Mouse (Mus musculus): ENCODE data around the gene Krtdap. TPM values are rescaled to one million over a fixed set of nuclear protein-coding genes. Genes with fewer than 3 reads are reported as not detected.

Gene Krtdap
- polyA plus RNA-seq, 1 experiment from 2014 or later, result not detected

- DNase-seq (ENCODE audit: low spot score, missing footprints), result no peak
- H3K4me2 ChIP-seq, result no peak overlapping the region
- no peaks in the 10 kb centered on the region for H3K27me3 ChIP-seq (ENCODE audit: control insufficient read depth, insufficient read depth, low read length)
- no peaks in the 10 kb centered on the region for H3K9me3 ChIP-seq (ENCODE audit: control insufficient read depth, low read length)
- WGBS, result 79% methylated on average over 4 of the region's 4 CpGs
- no peak for ATAC-seq (ENCODE audit: low FRiP score)
- H3K9ac ChIP-seq (ENCODE audit: low read length), result no peak overlapping the region
- H3K27ac ChIP-seq (ENCODE audit: low read depth, low read length), result no peak overlapping the region
- H3K4me3 ChIP-seq (ENCODE audit: low read depth, low read length), result no peak overlapping the region
- H3K4me1 ChIP-seq (ENCODE audit: control insufficient read depth, insufficient read depth, low read length), result no peaks in the 10 kb centered on the region
- no peaks in the 10 kb centered on the region for H3K36me3 ChIP-seq (ENCODE audit: control insufficient read depth, insufficient read depth, low read length)
Measured at GRCm38 (mm10) chr7:30781792-30782191, 5.9 kb upstream of the Krtdap start.

- Histone ChIP-seq H3K4me1 (ENCODE audit: control insufficient read depth, insufficient read depth, low read length) (no peaks in the 10 kb centered on the region), H3K9me3 (ENCODE audit: control insufficient read depth, low read length) (no peaks in the 10 kb centered on the region), H3K4me3 (ENCODE audit: low read depth, low read length) (no peak overlapping the region), H3K36me3 (ENCODE audit: control insufficient read depth, insufficient read depth, low read length) (no peaks in the 10 kb centered on the region), H3K4me2 (no peak overlapping the region), H3K27ac (ENCODE audit: low read depth, low read length) (no peak overlapping the region), H3K27me3 (ENCODE audit: control insufficient read depth, insufficient read depth, low read length) (no peaks in the 10 kb centered on the region), H3K9ac (ENCODE audit: low read length) (no peak overlapping the region)
- ATAC-seq (ENCODE audit: low FRiP score), result no peak
- 82% methylated on average over 3 of the region's 3 CpGs for WGBS
- DNase-seq (ENCODE audit: low spot score, missing footprints), result no peak
Measured at GRCm38 (mm10) chr7:30782658-30783057, 5.0 kb upstream of the Krtdap start.

- Histone ChIP-seq H3K4me2 (no peak overlapping the region), H3K4me1 (ENCODE audit: control insufficient read depth, insufficient read depth, low read length) (no peaks in the 10 kb centered on the region), H3K9me3 (ENCODE audit: control insufficient read depth, low read length) (no peaks in the 10 kb centered on the region), H3K27me3 (ENCODE audit: control insufficient read depth, insufficient read depth, low read length) (no peaks in the 10 kb centered on the region), H3K36me3 (ENCODE audit: control insufficient read depth, insufficient read depth, low read length) (no peaks in the 10 kb centered on the region), H3K4me3 (ENCODE audit: low read depth, low read length) (no peak overlapping the region), H3K9ac (ENCODE audit: low read length) (no peak overlapping the region), H3K27ac (ENCODE audit: low read depth, low read length) (no peak overlapping the region)
- ATAC-seq (ENCODE audit: low FRiP score), result no peak
- no peak for DNase-seq (ENCODE audit: low spot score, missing footprints)
- 68% methylated on average over 1 of the region's 1 CpGs for WGBS
Measured at GRCm38 (mm10) chr7:30785154-30785553, 2.5 kb upstream of the Krtdap start.

- Histone ChIP-seq H3K27ac (ENCODE audit: low read depth, low read length) (no peak overlapping the region), H3K36me3 (ENCODE audit: control insufficient read depth, insufficient read depth, low read length) (no peaks in the 10 kb centered on the region), H3K4me3 (ENCODE audit: low read depth, low read length) (no peak overlapping the region), H3K27me3 (ENCODE audit: control insufficient read depth, insufficient read depth, low read length) (no peaks in the 10 kb centered on the region), H3K4me2 (no peak overlapping the region), H3K9me3 (ENCODE audit: control insufficient read depth, low read length) (no peaks in the 10 kb centered on the region), H3K9ac (ENCODE audit: low read length) (no peak overlapping the region), H3K4me1 (ENCODE audit: control insufficient read depth, insufficient read depth, low read length) (no peaks in the 10 kb centered on the region)
- peak; percentile 42; the same call in 1 of the 2 replicates for ATAC-seq (ENCODE audit: low FRiP score)
- no peak for DNase-seq (ENCODE audit: low spot score, missing footprints)
- 78% methylated on average over 13 of the region's 13 CpGs for WGBS
Measured at GRCm38 (mm10) chr7:30785721-30786546, 1.8 kb upstream of the Krtdap start.

DNA sequence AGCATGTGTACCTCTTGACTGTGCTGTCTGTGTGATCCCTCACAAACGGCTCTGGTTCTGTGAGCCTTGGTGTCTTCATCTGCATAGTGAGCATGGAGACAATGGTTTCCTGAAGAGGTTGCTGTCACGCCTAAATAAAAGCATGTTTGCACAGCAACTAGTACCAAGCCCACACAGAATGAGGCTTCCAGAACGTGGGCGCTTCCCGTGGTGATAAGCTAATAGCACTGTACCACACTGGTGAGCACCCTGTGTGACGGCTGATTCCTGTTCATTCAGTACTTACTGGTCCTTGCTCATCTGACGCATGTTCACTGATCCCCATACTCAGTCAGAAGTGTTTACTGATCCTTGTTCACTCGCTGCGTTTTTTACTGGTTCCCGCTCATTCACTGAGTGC lies 2.4 kb downstream of the Krtdap start:
- Histone ChIP-seq H3K27ac (ENCODE audit: low read depth, low read length) (no peak overlapping the region), H3K4me2 (no peak overlapping the region), H3K36me3 (ENCODE audit: control insufficient read depth, insufficient read depth, low read length) (no peaks in the 10 kb centered on the region), H3K9ac (ENCODE audit: low read length) (no peak overlapping the region), H3K4me1 (ENCODE audit: control insufficient read depth, insufficient read depth, low read length) (no peaks in the 10 kb centered on the region), H3K4me3 (ENCODE audit: low read depth, low read length) (no peak overlapping the region), H3K27me3 (ENCODE audit: control insufficient read depth, insufficient read depth, low read length) (no peaks in the 10 kb centered on the region), H3K9me3 (ENCODE audit: control insufficient read depth, low read length) (no peaks in the 10 kb centered on the region)
- WGBS, result 78% methylated on average over 10 of the region's 10 CpGs
- DNase-seq (ENCODE audit: low spot score, missing footprints) (no peak), ATAC-seq (ENCODE audit: low FRiP score) (no peak)

GRCm38 (mm10) chr7:30791921-30792320 lies 4.2 kb downstream of the Krtdap start:
- Histone ChIP-seq H3K4me3 (ENCODE audit: low read depth, low read length) (no peak overlapping the region), H3K27me3 (ENCODE audit: control insufficient read depth, insufficient read depth, low read length) (no peaks in the 10 kb centered on the region), H3K4me2 (no peak overlapping the region), H3K9me3 (ENCODE audit: control insufficient read depth, low read length) (no peaks in the 10 kb centered on the region), H3K36me3 (ENCODE audit: control insufficient read depth, insufficient read depth, low read length) (no peaks in the 10 kb centered on the region), H3K4me1 (ENCODE audit: control insufficient read depth, insufficient read depth, low read length) (no peaks in the 10 kb centered on the region), H3K27ac (ENCODE audit: low read depth, low read length) (no peak overlapping the region), H3K9ac (ENCODE audit: low read length) (no peak overlapping the region)
- WGBS, result 22% methylated on average over 9 of the region's 9 CpGs
- ATAC-seq (ENCODE audit: low FRiP score) (no peak), DNase-seq (ENCODE audit: low spot score, missing footprints) (no peak)

GRCm38 (mm10) chr7:30794921-30795320 lies 7.2 kb downstream of the Krtdap start:
- no peaks in the 10 kb centered on the region for H3K27me3 ChIP-seq (ENCODE audit: control insufficient read depth, insufficient read depth, low read length)
- H3K4me1 ChIP-seq (ENCODE audit: control insufficient read depth, insufficient read depth, low read length), result no peaks in the 10 kb centered on the region
- no peaks in the 10 kb centered on the region for H3K36me3 ChIP-seq (ENCODE audit: control insufficient read depth, insufficient read depth, low read length)
- no peak overlapping the region for H3K27ac ChIP-seq (ENCODE audit: low read depth, low read length)
- H3K9ac ChIP-seq (ENCODE audit: low read length), result no peak overlapping the region
- DNase-seq (ENCODE audit: low spot score, missing footprints) (no peak), ATAC-seq (ENCODE audit: low FRiP score) (no peak)
- no peak overlapping the region for H3K4me2 ChIP-seq
- no peak overlapping the region for H3K4me3 ChIP-seq (ENCODE audit: low read depth, low read length)
- no peaks in the 10 kb centered on the region for H3K9me3 ChIP-seq (ENCODE audit: control insufficient read depth, low read length)

DNA sequence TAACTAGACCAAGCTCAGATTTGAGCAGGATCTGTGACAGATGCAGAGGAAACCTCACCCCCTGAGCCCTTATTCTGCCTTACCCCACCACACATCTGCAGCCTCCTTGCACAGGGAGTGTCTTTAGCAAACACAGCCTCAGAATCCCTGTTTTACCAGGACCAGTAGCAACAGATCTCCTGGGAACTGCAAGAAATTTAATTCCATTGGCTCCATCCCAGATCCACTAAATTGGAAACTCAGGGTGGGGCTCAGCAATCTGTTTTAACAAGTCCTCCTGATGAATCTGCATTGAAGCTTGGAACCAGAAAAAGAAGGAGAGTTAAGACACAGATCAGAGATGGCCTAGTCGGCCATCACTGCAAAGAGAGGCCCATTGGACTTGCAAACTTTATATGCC lies 9.1 kb downstream of the Krtdap start:
- 83% methylated on average over 1 of the region's 1 CpGs for WGBS
- Histone ChIP-seq H3K27ac (ENCODE audit: low read depth, low read length) (no peak overlapping the region), H3K9me3 (ENCODE audit: control insufficient read depth, low read length) (no peaks in the 10 kb centered on the region; the same call in 1 of the 2 replicates), H3K4me2 (no peak overlapping the region), H3K4me1 (ENCODE audit: control insufficient read depth, insufficient read depth, low read length) (no peaks in the 10 kb centered on the region), H3K4me3 (ENCODE audit: low read depth, low read length) (no peak overlapping the region), H3K36me3 (ENCODE audit: control insufficient read depth, insufficient read depth, low read length) (no peaks in the 10 kb centered on the region), H3K9ac (ENCODE audit: low read length) (no peak overlapping the region), H3K27me3 (ENCODE audit: control insufficient read depth, insufficient read depth, low read length) (no peaks in the 10 kb centered on the region)
- DNase-seq (ENCODE audit: low spot score, missing footprints), result no peak
- no peak for ATAC-seq (ENCODE audit: low FRiP score)

DNA sequence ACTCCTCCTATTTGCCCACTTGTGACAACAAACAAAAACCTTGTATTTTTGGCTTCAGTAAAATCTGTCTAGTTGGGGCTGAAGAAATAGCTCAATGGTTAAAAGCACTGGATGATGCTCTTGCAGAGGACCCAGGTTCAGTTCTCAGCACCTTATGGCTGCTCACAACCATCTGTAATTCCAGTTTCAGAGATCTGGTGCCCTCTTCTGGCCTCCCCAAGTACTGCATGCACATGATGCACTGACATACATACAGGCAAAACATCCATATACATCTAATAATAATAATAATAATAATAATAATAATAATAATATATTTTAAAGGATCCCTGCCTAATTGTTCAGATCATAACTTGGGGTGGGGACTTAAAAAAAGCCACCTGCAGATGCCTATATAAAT lies 13.0 kb downstream of the Krtdap start:
- Histone ChIP-seq H3K27me3 (ENCODE audit: control insufficient read depth, insufficient read depth, low read length) (no peaks in the 10 kb centered on the region), H3K36me3 (ENCODE audit: control insufficient read depth, insufficient read depth, low read length) (no peaks in the 10 kb centered on the region), H3K4me3 (ENCODE audit: low read depth, low read length) (no peak overlapping the region), H3K4me2 (no peak overlapping the region), H3K9ac (ENCODE audit: low read length) (no peak overlapping the region), H3K4me1 (ENCODE audit: control insufficient read depth, insufficient read depth, low read length) (no peaks in the 10 kb centered on the region), H3K9me3 (ENCODE audit: control insufficient read depth, low read length) (no peaks in the 10 kb centered on the region; the same call in 1 of the 2 replicates), H3K27ac (ENCODE audit: low read depth, low read length) (no peak overlapping the region)
- DNase-seq (ENCODE audit: low spot score, missing footprints) (no peak), ATAC-seq (ENCODE audit: low FRiP score) (no peak)

Measured in midbrain, embryonic 11.5 days (tissue).